Mouse (Mus musculus) spleen, adult 2 months (tissue): ENCODE measurements at regions not wholly inside any gene's neighbourhood (a gene's known extent, or its start where the extent isn't known, plus 50 kb on each side); places are given as distances from the start of the nearest gene placed in this dataset.

Experiments used
- CTCF ChIP-seq: fragments of 200-500 bp; IDR thresholded peaks from 2 replicates; pipeline ENCODE4 v1.5.1; 2011; ENCODE audit warnings: mild to moderate bottlenecking, inconsistent platforms; ENCODE audit not compliant: insufficient read depth, insufficient read length, insufficient replicate concordance; ENCODE audit errors: extremely low read depth
- POLR2A ChIP-seq: fragments of 200-500 bp; IDR thresholded peaks from 2 replicates; pipeline ENCODE4 v1.6.1; 2011; ENCODE audit warnings: low read depth, low read length, inconsistent platforms

GRCm38 (mm10) chr3:143753197-143753596 lies 451.8 kb downstream of the Lmo4 start:
- TF ChIP-seq CTCF = no peak
- no peak for TF ChIP-seq POLR2A
